Mouse (Mus musculus) lung, embryonic 14.5 days (tissue): Measurements from ENCODE around the gene Map4k3. TPM values are rescaled to one million over a fixed set of nuclear protein-coding genes. Genes with fewer than 3 reads are reported as not detected.

Source experiments
- ATAC-seq: fragments of 200-750 bp; cut with Nextera tagmentation; 2 replicates; pipeline ENCODE4 v1.8.0; 2017; ENCODE audit warnings: mild to moderate bottlenecking, moderate TSS enrichment, moderate library complexity; ENCODE audit not compliant: insufficient read depth
- DNase-seq: peaks from one replicate; pipeline ENCODE4 v3.0.0-alpha.2; 2015
- H3K27ac ChIP-seq: fragments of 300-500 bp; sonication (generic); 2 replicates; pipeline ENCODE4 v1.5.1; 2014; ENCODE audit warnings: low read depth, mild to moderate bottlenecking, moderate library complexity
- H3K27me3 ChIP-seq: fragments of 300-500 bp; sonication (generic); 2 replicates; pipeline ENCODE4 v1.6.1; 2014; ENCODE audit warnings: low read length, control low read depth; ENCODE audit not compliant: insufficient read depth
- H3K36me3 ChIP-seq: fragments of 300-500 bp; sonication (generic); 2 replicates; pipeline ENCODE4 v1.6.1; 2014; ENCODE audit warnings: control low read depth; ENCODE audit not compliant: insufficient read depth
- H3K4me1 ChIP-seq: fragments of 300-500 bp; sonication (generic); 2 replicates; pipeline ENCODE4 v1.6.1; 2014; ENCODE audit warnings: antibody characterized with exemption, control low read depth; ENCODE audit not compliant: insufficient read depth
- H3K4me2 ChIP-seq: fragments of 300-500 bp; sonication (generic); 2 replicates; pipeline ENCODE4 v1.6.1; 2014; ENCODE audit warnings: mild to moderate bottlenecking
- H3K4me3 ChIP-seq: fragments of 300-500 bp; sonication (generic); 2 replicates; pipeline ENCODE4 v1.5.1; 2014; ENCODE audit warnings: low read depth, low read length
- H3K9ac ChIP-seq: fragments of 300-500 bp; sonication (generic); 2 replicates; pipeline ENCODE4 v1.6.1; 2014
- H3K9me3 ChIP-seq: fragments of 300-500 bp; sonication (generic); 2 replicates; pipeline ENCODE4 v1.6.1; 2016; ENCODE audit warnings: low read depth, low read length, control low read depth
- CTCF ChIP-seq: IDR thresholded peaks from 2 replicates; pipeline ENCODE4 v1.5.1; 2016; ENCODE audit warnings: antibody characterized with exemption, low read depth
- WGBS: fragments of 180-500 bp; shearing (Covaris S2); extraction: QIAGEN DNeasy Blood & Tissue Kit; methylation state at CpG from one replicate; pipeline ENCODE4 v1.1.7; 2014; 5-methylcytosine and 5-hydroxymethylcytosine counted together
- polyA plus RNA-seq: library from polyadenylated mRNA; unstranded; fragments of >200 nt; fragmentation: Nextera tagmentation; extraction: Ambion mirVana; gene quantifications from 2 replicates; pipeline ENCODE4 v1.2.1, GENCODE M21; 2014

Map4k3 gene
- polyA plus RNA-seq, 1 experiment from 2014 or later: 64.7 TPM

GRCm38 (mm10) chr17:80619556-80619955 is 108.7 kb downstream of the Map4k3 start:
- H3K9me3 ChIP-seq: no peaks in the 10 kb centered on the region
- 79% methylated on average over 13 of the region's 13 CpGs for WGBS
- DNase-seq: no peak
- H3K4me2 ChIP-seq: no peak overlapping the region
- no peak overlapping the region for H3K27ac ChIP-seq
- H3K27me3 ChIP-seq: no peaks in the 10 kb centered on the region
- H3K4me3 ChIP-seq: no peak overlapping the region
- peaks cover 58% of the 10 kb centered on the region for H3K36me3 ChIP-seq
- no peak for ATAC-seq
- no peaks in the 10 kb centered on the region for H3K4me1 ChIP-seq
- TF ChIP-seq CTCF: no peak
- no peak overlapping the region for H3K9ac ChIP-seq

DNA sequence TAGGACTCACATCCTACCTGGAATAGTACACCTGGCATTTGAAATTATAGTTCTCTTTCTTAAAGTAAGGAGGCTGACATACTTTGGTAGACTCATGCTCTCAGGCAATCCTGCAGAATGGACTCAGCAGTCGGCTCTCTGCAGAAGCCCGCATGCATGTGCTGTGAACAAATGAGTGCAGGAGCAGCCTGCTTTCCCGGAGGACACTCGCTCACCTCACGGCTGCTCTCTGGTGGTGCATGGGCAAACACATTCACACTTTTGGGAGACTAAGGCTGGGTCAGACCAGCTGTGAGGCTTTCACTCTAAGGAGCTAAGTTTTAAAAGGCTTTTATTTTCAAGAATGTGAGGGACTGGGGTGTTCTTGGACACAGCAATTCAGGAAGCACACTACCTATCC is 109.4 kb downstream of the Map4k3 start:
- H3K27ac ChIP-seq: no peak overlapping the region
- WGBS: 72% methylated on average over 5 of the region's 5 CpGs
- no peaks in the 10 kb centered on the region for H3K9me3 ChIP-seq
- TF ChIP-seq CTCF: no peak
- DNase-seq (no peak), ATAC-seq (no peak)
- no peaks in the 10 kb centered on the region for H3K27me3 ChIP-seq
- H3K9ac ChIP-seq: no peak overlapping the region
- H3K4me2 ChIP-seq: no peak overlapping the region
- H3K4me1 ChIP-seq: no peaks in the 10 kb centered on the region
- peaks cover 62% of the 10 kb centered on the region for H3K36me3 ChIP-seq
- H3K4me3 ChIP-seq: no peak overlapping the region

DNA sequence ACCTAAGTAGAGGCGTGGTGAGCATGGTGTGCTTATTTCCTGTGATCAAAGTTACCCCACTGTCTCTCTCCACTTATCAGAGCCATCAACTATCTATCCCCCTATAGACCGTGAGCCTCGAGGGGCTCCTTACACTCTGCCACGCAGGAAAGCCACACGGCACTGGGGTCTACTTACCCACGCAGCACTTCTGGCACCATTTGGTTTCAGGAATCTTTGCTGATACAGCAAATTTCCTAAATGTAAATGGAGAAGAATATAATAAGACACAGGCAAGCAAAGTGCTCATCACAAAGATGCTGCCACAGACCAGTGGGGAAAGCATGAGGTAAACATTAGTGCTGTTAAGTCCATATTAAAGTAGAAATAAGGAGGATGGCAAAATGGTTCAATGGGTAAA is 124.5 kb downstream of the Map4k3 start:
- H3K4me2 ChIP-seq: no peak overlapping the region
- TF ChIP-seq CTCF: no peak
- peaks cover 83% of the 10 kb centered on the region for H3K36me3 ChIP-seq
- 91% methylated on average over 6 of the region's 6 CpGs for WGBS
- no peak overlapping the region for H3K27ac ChIP-seq
- no peak for ATAC-seq
- H3K9ac ChIP-seq: no peak overlapping the region
- no peaks in the 10 kb centered on the region for H3K9me3 ChIP-seq
- DNase-seq: no peak
- H3K27me3 ChIP-seq: no peaks in the 10 kb centered on the region
- no peak overlapping the region for H3K4me3 ChIP-seq
- no peaks in the 10 kb centered on the region for H3K4me1 ChIP-seq

GRCm38 (mm10) chr17:80603079-80603625 is 125.1 kb downstream of the Map4k3 start:
- no peak overlapping the region for H3K4me3 ChIP-seq
- H3K4me1 ChIP-seq: no peaks in the 10 kb centered on the region
- no peak for ATAC-seq
- H3K4me2 ChIP-seq: no peak overlapping the region
- 91% methylated on average over 19 of the region's 19 CpGs for WGBS
- no peak overlapping the region for H3K9ac ChIP-seq
- DNase-seq: no peak
- H3K27ac ChIP-seq: no peak overlapping the region
- H3K9me3 ChIP-seq: no peaks in the 10 kb centered on the region
- TF ChIP-seq CTCF: no peak
- H3K27me3 ChIP-seq: no peaks in the 10 kb centered on the region
- H3K36me3 ChIP-seq: peaks cover 80% of the 10 kb centered on the region

DNA sequence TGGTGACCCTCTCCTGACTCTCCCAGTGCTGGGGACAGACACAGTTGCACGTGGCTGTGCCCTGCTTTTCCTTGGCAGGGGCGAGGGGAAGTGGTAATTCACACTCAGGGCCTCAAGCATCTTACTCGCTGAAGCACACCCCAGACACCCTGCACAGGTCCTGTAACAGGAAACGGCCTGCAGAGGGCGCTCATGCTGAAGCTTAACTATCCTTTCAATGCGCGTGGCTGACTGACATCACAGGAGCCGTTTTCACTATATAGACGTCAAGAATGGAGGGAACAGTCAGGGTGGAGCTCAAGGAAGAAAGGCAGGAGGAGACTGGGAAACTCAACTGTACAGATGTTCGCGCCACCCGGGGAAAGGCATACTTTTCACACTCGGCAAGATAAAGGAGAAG is 126.9 kb downstream of the Map4k3 start:
- ATAC-seq (no peak), DNase-seq (peak; percentile 81)
- H3K9me3 ChIP-seq: no peaks in the 10 kb centered on the region
- WGBS: 59% methylated on average over 13 of the region's 13 CpGs
- no peak overlapping the region for H3K9ac ChIP-seq
- H3K27me3 ChIP-seq: no peaks in the 10 kb centered on the region
- no peak overlapping the region for H3K4me2 ChIP-seq
- no peak overlapping the region for H3K27ac ChIP-seq
- H3K4me3 ChIP-seq: no peak overlapping the region
- TF ChIP-seq CTCF: peak; percentile 62
- H3K4me1 ChIP-seq: no peaks in the 10 kb centered on the region
- peaks cover 82% of the 10 kb centered on the region for H3K36me3 ChIP-seq

GRCm38 (mm10) chr17:80583051-80583450 is 145.2 kb downstream of the Map4k3 start:
- no peaks in the 10 kb centered on the region for H3K4me1 ChIP-seq
- H3K9me3 ChIP-seq: no peaks in the 10 kb centered on the region
- H3K36me3 ChIP-seq: peaks cover 69% of the 10 kb centered on the region
- no peak for DNase-seq
- no peak for TF ChIP-seq CTCF
- H3K4me2 ChIP-seq: no peak overlapping the region
- no peak overlapping the region for H3K4me3 ChIP-seq
- no peak overlapping the region for H3K27ac ChIP-seq
- 92% methylated on average over 6 of the region's 6 CpGs for WGBS
- ATAC-seq: no peak
- no peak overlapping the region for H3K9ac ChIP-seq
- no peaks in the 10 kb centered on the region for H3K27me3 ChIP-seq

DNA sequence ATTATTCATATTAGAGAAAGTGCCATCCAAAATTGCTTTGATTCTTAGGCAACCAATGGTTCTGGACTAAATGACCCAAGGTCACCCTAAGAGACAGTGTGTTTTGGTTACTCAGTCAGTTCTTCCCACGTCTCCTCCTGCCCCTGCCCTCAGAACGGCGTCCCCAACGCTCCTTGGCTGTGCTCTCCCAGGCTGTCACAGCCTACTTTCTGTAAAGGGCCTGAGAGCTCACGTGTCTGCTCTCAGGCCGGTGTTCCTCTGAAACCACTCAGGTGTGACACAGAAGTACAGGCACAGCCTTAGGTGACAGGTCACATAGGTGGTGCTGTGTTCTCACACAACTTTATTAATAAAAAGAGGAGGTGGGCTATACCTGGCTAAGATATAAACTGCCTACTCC is 148.4 kb downstream of the Map4k3 start:
- H3K36me3 ChIP-seq: peaks cover 44% of the 10 kb centered on the region
- TF ChIP-seq CTCF: no peak
- no peak overlapping the region for H3K4me3 ChIP-seq
- no peaks in the 10 kb centered on the region for H3K27me3 ChIP-seq
- H3K4me1 ChIP-seq: no peaks in the 10 kb centered on the region
- H3K9me3 ChIP-seq: no peaks in the 10 kb centered on the region
- no peak overlapping the region for H3K9ac ChIP-seq
- 62% methylated on average over 6 of the region's 6 CpGs for WGBS
- H3K27ac ChIP-seq: no peak overlapping the region
- H3K4me2 ChIP-seq: no peak overlapping the region
- ATAC-seq: no peak
- DNase-seq: no peak

- Histone ChIP-seq H3K27ac (no peak overlapping the region), H3K9ac (no peak overlapping the region), H3K36me3 (peaks cover 37% of the 10 kb centered on the region), H3K4me2 (no peak overlapping the region), H3K9me3 (no peaks in the 10 kb centered on the region), H3K4me3 (no peak overlapping the region), H3K4me1 (no peaks in the 10 kb centered on the region), H3K27me3 (no peaks in the 10 kb centered on the region)
- no peak for ATAC-seq
- DNase-seq: no peak
- 89% methylated on average over 9 of the region's 9 CpGs for WGBS
- TF ChIP-seq CTCF: no peak
Measured at GRCm38 (mm10) chr17:80579089-80579488, 149.2 kb downstream of the Map4k3 start.
